Mouse (Mus musculus) midbrain, embryonic 14.5 days (tissue): ENCODE measurements around the gene Clcf1. TPM values are rescaled to one million over a fixed set of nuclear protein-coding genes. Genes with fewer than 3 reads are reported as not detected.
"Not testable (repeated sequence)": the region's sequence is repeated elsewhere in the genome, so short reads cannot be mapped to it uniquely, and the experiment has no call there.

Experiments
- ATAC-seq: fragments of 200-750 bp; cut with Nextera tagmentation; 2 replicates; pipeline ENCODE4 v1.8.0; 2017; ENCODE audit warnings: moderate number of reproducible peaks, moderate library complexity; ENCODE audit not compliant: low FRiP score, low TSS enrichment
- DNase-seq: peaks from one replicate; pipeline ENCODE4 v3.0.0-alpha.2; 2015
- H3K27ac ChIP-seq: fragments of 300-500 bp; sonication (generic); replicated peaks from 2 replicates; pipeline ENCODE4 v1.5.1; 2014; ENCODE audit warnings: mild to moderate bottlenecking, low read depth, low read length, moderate library complexity
- H3K27me3 ChIP-seq: fragments of 300-500 bp; sonication (generic); 2 replicates; pipeline ENCODE4 v1.6.1; 2014; ENCODE audit warnings: low read length, control low read depth, mixed read lengths; ENCODE audit not compliant: control insufficient read depth, insufficient read depth
- H3K36me3 ChIP-seq: fragments of 300-500 bp; sonication (generic); 2 replicates; pipeline ENCODE4 v1.6.1; 2014; ENCODE audit warnings: low read length, control low read depth; ENCODE audit not compliant: control insufficient read depth, insufficient read depth
- H3K4me1 ChIP-seq: fragments of 300-500 bp; sonication (generic); 2 replicates; pipeline ENCODE4 v1.6.1; 2014; ENCODE audit warnings: mild to moderate bottlenecking, antibody characterized with exemption, low read length, control low read depth; ENCODE audit not compliant: control insufficient read depth, insufficient read depth
- H3K4me2 ChIP-seq: fragments of 300-500 bp; sonication (generic); 2 replicates; pipeline ENCODE4 v1.6.1; 2014; ENCODE audit warnings: mild to moderate bottlenecking, low read length, moderate library complexity
- H3K4me3 ChIP-seq: fragments of 300-500 bp; sonication (generic); replicated peaks from 2 replicates; pipeline ENCODE4 v1.5.1; 2014; ENCODE audit warnings: low read depth, low read length
- H3K9ac ChIP-seq: fragments of 300-500 bp; sonication (generic); replicated peaks from 2 replicates; pipeline ENCODE4 v1.6.1; 2014; ENCODE audit warnings: mild to moderate bottlenecking, low read length, moderate library complexity
- H3K9me3 ChIP-seq: fragments of 300-500 bp; sonication (generic); 2 replicates; pipeline ENCODE4 v1.6.1; 2016; ENCODE audit warnings: low read length, control low read depth, mixed read lengths; ENCODE audit not compliant: control insufficient read depth
- WGBS: fragments of 180-500 bp; shearing (Covaris S2); extraction: QIAGEN DNeasy Blood & Tissue Kit; methylation state at CpG from one replicate; pipeline ENCODE4 v1.1.7; 2014; 5-methylcytosine and 5-hydroxymethylcytosine counted together
- polyA plus RNA-seq: library from polyadenylated mRNA; unstranded; fragments of >200 nt; fragmentation: Nextera tagmentation; extraction: Ambion mirVana; gene quantifications from 2 replicates; pipeline ENCODE4 v1.2.1, GENCODE M21; 2014

Gene Clcf1
- polyA plus RNA-seq, 1 experiment from 2014 or later: 0.46 TPM

DNA sequence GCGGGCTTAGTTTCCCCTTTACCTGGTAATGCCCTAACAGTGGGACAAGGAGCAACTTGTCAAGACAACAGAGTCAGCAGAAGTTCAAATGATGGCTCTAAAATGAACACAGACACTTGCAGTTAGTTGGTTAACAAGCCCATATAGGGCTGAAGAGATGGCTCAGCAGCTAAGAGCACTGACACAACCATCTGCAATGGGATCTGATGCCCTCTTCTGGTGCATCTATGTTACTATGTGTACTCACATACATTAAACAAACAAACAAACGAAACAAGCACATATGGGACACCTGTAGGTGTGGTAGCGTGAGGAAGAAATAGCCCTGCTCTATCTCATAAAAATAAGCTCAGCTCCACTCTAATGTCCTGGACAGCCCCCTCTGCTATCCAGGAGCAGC, 28.4 kb downstream of the Clcf1 start:
- Histone ChIP-seq H3K9ac (no peak overlapping the region), H3K9me3 (no peaks in the 10 kb centered on the region), H3K27me3 (no peaks in the 10 kb centered on the region), H3K4me3 (no peak overlapping the region), H3K36me3 (no peaks in the 10 kb centered on the region), H3K4me2 (no peak overlapping the region), H3K4me1 (no peaks in the 10 kb centered on the region), H3K27ac (no peak overlapping the region)
- no peak for ATAC-seq
- whole genome bisulfite sequencing: 60% methylated on average over 3 of the region's 3 CpGs
- DNase-seq: no peak

DNA sequence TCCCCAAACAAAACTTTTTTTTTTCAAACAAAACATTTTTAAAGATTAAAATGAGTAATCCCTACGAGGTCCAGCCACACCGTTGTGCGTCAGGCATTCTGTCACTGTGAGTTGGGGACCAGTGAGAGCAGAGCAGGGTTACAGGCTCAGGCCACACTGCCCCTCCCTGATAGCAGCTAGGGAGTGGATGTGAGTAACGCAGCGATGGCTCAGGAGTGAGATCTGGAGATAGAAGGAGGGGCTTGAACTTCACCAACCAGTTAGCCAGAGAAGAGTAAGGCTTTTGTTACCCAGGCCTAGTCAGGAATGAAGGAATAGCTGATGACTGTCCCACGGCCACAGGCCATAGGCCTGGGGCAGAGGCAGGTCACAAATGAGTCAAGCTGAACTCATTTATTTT, 30.7 kb downstream of the Clcf1 start:
- Histone ChIP-seq H3K27ac (no peak overlapping the region), H3K4me1 (no peaks in the 10 kb centered on the region), H3K9ac (no peak overlapping the region), H3K36me3 (no peaks in the 10 kb centered on the region), H3K4me3 (no peak overlapping the region), H3K4me2 (no peak overlapping the region), H3K9me3 (no peaks in the 10 kb centered on the region), H3K27me3 (no peaks in the 10 kb centered on the region)
- DNase-seq (no peak), ATAC-seq (no peak)
- WGBS: 76% methylated on average over 6 of the region's 6 CpGs

DNA sequence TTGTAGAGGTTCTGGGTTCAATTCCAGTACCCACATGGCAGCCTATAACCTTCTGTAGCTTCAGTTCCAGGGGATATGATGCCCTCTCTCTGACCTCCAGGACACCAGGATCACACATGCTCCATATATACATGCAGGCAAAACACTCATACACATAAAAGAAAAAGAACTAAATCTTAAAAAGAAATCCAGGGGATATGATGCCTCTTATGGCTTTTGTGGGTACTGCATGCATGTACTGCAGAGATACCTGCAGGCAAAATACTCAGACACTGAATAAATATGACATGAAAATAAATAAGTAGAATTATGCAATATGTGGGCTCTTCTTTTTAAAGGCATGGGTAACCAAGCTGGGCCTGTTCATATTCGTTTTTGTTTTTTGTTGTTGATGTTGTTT, 33.0 kb downstream of the Clcf1 start:
- no peaks in the 10 kb centered on the region for H3K36me3 ChIP-seq
- H3K27me3 ChIP-seq: no peaks in the 10 kb centered on the region
- no peak overlapping the region for H3K27ac ChIP-seq
- WGBS: 53% methylated on average over 1 of the region's 1 CpGs
- ATAC-seq (no peak), DNase-seq (no peak)
- H3K9me3 ChIP-seq: no peaks in the 10 kb centered on the region
- no peak overlapping the region for H3K4me2 ChIP-seq
- H3K9ac ChIP-seq: no peak overlapping the region
- H3K4me3 ChIP-seq: no peak overlapping the region
- H3K4me1 ChIP-seq: no peaks in the 10 kb centered on the region

DNA sequence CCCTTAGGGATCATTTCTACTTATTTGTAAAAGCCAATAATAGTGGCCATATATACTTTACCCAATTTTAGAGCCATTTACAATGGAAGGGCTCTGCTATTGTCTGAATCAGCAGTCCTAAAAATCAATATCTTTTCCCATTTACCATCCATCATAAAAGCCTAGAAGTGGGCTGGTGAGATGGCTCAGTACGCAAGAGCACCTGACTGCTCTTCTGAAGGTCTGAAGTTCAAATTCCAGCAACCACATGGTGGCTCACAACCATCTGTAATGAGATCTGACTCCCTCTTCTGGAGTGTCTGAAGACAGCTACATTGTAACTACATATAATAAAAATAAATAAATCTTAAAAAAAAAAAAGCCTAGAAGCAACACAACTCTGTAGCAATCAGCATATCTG, 34.6 kb downstream of the Clcf1 start:
- 87% methylated on average over 1 of the region's 1 CpGs for WGBS
- ATAC-seq, DNase-seq, H3K4me3 ChIP-seq, H3K27ac ChIP-seq, H3K9me3 ChIP-seq, H3K27me3 ChIP-seq, H3K9ac ChIP-seq, H3K4me2 ChIP-seq, H3K36me3 ChIP-seq, H3K4me1 ChIP-seq: not testable (repeated sequence)

DNA sequence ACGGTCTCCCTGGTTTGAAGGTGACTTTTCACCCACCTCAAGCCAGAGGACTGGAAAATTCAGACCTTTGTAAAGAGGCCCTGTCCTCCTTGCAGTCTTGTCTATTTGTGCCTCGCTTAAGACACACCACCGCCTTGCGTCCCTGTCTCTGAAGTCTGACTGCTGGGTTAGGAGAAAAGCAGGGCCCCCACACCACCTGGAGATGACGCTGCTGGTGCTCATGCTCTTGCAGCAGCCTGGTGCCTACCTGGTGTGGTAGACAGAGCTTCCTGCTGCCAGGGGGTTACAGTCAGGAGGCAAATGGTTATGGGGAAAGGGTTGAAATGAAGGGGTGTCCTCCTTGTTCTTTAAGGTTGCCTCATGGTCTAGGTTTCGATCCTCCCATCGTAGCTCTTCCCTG, 40.2 kb downstream of the Clcf1 start:
- DNase-seq: no peak
- ATAC-seq: no peak
- WGBS: 90% methylated on average over 7 of the region's 7 CpGs
- Histone ChIP-seq H3K36me3 (no peaks in the 10 kb centered on the region), H3K27me3 (no peaks in the 10 kb centered on the region), H3K9me3 (no peaks in the 10 kb centered on the region), H3K4me1 (no peaks in the 10 kb centered on the region), H3K4me3 (no peak overlapping the region), H3K4me2 (no peak overlapping the region), H3K27ac (no peak overlapping the region), H3K9ac (no peak overlapping the region)

DNA sequence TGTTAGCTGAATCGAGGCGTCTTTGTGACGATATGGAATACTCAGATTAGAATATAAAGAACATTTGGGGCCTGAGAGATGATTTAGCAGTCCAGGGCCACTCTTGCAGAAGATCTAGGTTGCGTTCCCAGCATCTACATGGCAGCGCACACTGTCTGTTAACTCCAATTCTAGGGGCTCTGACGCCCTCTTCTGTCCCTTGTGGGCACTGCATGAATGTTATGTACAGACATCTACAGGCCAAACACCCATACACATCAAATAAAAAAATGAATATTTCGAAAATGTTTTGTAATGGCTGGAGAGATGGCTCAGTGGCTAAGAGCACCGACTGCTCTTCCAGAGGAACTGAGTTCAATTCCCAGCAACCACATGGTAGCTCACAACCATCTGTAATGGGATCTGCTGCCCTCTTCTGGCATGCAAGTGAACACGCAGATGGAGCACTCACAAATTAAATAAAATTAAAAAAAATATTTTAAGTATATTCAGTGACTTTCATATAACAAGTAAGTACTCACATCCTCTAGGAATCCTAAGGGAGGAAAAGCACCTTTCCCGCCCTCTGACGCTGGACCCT, 41.6 kb downstream of the Clcf1 start:
- WGBS: 71% methylated on average over 11 of the region's 11 CpGs
- no peak for DNase-seq
- H3K36me3 ChIP-seq: no peaks in the 10 kb centered on the region
- H3K27me3 ChIP-seq: no peaks in the 10 kb centered on the region
- no peak for ATAC-seq
- no peak overlapping the region for H3K27ac ChIP-seq
- no peak overlapping the region for H3K4me2 ChIP-seq
- no peaks in the 10 kb centered on the region for H3K9me3 ChIP-seq
- no peak overlapping the region for H3K4me3 ChIP-seq
- no peaks in the 10 kb centered on the region for H3K4me1 ChIP-seq
- H3K9ac ChIP-seq: no peak overlapping the region

DNA sequence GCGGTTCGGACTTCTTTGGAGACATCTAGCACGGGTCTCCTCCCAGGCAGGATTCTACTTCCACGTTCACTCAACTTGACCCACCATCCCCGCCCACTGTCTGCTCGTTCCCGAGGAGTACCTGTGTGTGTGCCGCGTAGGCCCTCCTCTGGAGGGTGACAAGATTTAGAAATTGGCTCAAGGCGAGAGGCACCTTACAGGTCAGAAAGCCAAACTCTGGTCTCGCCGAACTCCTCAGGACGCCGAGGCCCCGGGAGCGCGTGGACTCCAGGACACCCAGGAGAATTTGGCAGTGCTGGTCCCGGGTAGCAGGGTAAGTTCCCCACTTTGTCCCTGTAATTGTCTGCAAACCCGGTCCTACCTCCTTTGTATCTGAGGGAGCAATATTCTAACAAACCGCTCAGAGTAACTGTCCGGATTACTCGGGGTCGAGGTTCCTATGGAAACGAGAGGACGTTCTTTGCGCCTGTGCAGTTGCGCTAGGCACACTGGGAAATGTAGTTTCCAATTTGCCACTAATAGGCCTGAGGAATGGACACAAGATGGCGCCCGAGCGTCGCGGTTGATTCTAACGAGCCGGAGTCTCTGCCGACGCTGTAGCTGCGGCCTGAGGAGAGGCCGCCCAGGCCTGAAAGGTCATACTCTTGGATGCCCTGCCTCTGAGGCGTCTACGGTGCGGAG, 43.3 kb downstream of the Clcf1 start:
- Histone ChIP-seq H3K9ac (peak overlapping the region; percentile 49), H3K27me3 (no peaks in the 10 kb centered on the region), H3K4me2 (peak overlapping the region; percentile 86), H3K36me3 (no peaks in the 10 kb centered on the region), H3K4me3 (peak overlapping the region; percentile 59), H3K27ac (0 out of 2 replicates have a peak overlapping the region, but pooled peaks have one; percentile 14), H3K4me1 (no peaks in the 10 kb centered on the region), H3K9me3 (no peaks in the 10 kb centered on the region)
- DNase-seq: peak; percentile 99
- WGBS: under 1% methylated on average over 41 of the region's 41 CpGs
- ATAC-seq: peak; percentile 92

DNA sequence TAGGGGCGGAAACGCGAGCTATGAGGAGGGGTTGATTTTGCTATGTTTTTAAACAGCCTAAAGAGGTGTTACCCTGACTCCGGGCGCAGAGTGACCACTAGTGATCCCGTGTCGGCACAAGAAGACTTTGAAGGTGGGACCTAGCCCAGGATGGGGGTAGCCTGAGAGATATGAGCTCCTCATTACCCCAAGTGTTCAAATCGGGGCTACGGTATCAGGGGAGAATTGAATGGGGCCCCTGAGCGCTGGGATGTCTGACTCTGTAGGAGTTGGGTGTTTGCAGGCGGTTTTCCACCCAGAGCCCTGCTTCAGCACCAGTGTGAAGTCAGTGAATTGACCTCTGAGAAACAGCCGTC, 43.8 kb downstream of the Clcf1 start:
- Histone ChIP-seq H3K4me3 (peak overlapping the region; percentile 59), H3K27me3 (no peaks in the 10 kb centered on the region), H3K4me1 (no peaks in the 10 kb centered on the region), H3K9me3 (no peaks in the 10 kb centered on the region), H3K27ac (no peak overlapping the region), H3K4me2 (peak overlapping the region; percentile 86), H3K9ac (peak overlapping the region; percentile 45), H3K36me3 (no peaks in the 10 kb centered on the region)
- ATAC-seq: peak; percentile 50
- 16% methylated on average over 12 of the region's 12 CpGs for WGBS
- no peak for DNase-seq

DNA sequence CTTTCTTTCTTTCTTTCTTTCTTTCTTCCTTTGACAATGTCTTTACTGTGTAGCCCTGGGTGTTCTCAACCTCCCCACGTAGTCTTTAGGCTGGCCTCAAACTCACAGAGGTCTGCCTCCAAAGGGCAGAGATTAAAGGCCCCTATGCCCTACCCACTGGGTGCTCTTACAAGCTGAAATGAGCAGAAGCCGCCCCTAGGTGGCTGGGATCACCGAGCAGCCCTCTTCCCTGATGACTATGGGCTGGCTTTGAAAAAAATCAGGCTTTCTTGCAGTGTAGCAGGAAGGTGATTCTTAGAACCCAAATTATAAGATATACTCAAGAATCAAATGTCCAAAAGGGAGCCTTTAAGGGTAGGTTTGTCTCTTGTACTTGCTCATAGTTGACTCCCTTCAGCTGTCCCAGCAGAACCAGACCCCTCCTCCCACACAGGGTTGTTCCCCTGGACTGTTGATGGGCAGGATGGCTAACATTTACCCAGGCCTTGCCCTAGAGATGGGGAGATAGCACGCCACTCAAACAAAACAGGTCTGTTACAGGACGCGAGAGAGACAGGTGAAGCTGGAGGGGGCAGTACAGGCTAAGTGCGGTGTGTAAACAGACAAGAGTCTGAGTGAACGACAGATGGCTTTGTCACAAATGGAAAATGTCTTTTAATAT, 47.1 kb downstream of the Clcf1 start:
- no peaks in the 10 kb centered on the region for H3K36me3 ChIP-seq
- WGBS: 56% methylated on average over 8 of the region's 8 CpGs
- no peaks in the 10 kb centered on the region for H3K27me3 ChIP-seq
- ATAC-seq: no peak
- no peaks in the 10 kb centered on the region for H3K9me3 ChIP-seq
- H3K9ac ChIP-seq: no peak overlapping the region
- peak; percentile 24 for DNase-seq
- no peak overlapping the region for H3K4me2 ChIP-seq
- H3K4me3 ChIP-seq: no peak overlapping the region
- no peak overlapping the region for H3K27ac ChIP-seq
- no peaks in the 10 kb centered on the region for H3K4me1 ChIP-seq
